Mouse (Mus musculus) ES-E14 (cell line): ENCODE measurements around the gene L1td1.
"Not testable (repeated sequence)": the region's sequence is repeated elsewhere in the genome, so short reads cannot be mapped to it uniquely, and the experiment has no call there.

Source experiments
- HCFC1 ChIP-seq: IDR thresholded peaks from 2 replicates; pipeline ENCODE4 v1.6.1; 2012; ENCODE audit warnings: low read length, inconsistent platforms, borderline replicate concordance; ENCODE audit not compliant: insufficient read depth
- MAFK ChIP-seq: IDR thresholded peaks from 2 replicates; pipeline ENCODE4 v1.6.1; 2014; ENCODE audit warnings: mild to moderate bottlenecking, low read depth, low read length, inconsistent platforms; ENCODE audit not compliant: insufficient read depth
- ZC3H11A ChIP-seq: IDR thresholded peaks from 2 replicates; pipeline ENCODE4 v1.6.1; 2012; ENCODE audit warnings: low read depth, mild to moderate bottlenecking, inconsistent platforms, low read length, borderline replicate concordance

DNA sequence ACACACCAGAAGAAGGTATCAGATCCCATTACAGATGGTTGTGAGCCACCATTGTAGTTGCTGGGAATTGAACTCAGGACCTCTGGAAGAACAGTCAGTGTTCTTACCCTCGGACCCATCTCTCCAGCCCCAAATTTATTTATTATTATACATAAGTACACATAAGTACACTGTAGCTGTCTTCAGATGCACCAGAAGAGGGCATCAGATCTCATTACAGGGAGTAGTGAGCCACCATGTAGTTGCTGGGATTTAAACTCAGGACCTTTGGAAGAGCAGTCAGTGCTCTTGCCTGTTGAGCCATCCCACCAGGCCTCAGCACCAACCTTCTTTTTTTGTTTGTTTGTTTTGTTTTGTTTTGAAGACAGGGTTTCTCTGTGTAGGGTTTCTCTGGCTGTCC, 1.9 kb upstream of the L1td1 start:
- not testable (repeated sequence) for TF ChIP-seq ZC3H11A, MAFK, HCFC1
